Mouse (Mus musculus): ENCODE measurements around the gene Ttll5. TPM values are rescaled to one million over a fixed set of nuclear protein-coding genes. Genes with fewer than 3 reads are reported as not detected.
A peak's percentile ranks its signal among the peaks of the same experiment; 100 is the strongest.

Ttll5 gene
- polyA plus RNA-seq, 1 experiment from 2014 or later, result 3.7 TPM

- H3K9me3 ChIP-seq (ENCODE audit: control insufficient read depth, low read length), result no peaks in the 10 kb centered on the region
- H3K9ac ChIP-seq (ENCODE audit: low read length), result no peak overlapping the region
- H3K4me1 ChIP-seq (replicated peaks; ENCODE audit: control insufficient read depth, insufficient read depth), result no peaks in the 10 kb centered on the region; the same call in 1 of the 2 replicates
- ATAC-seq (ENCODE audit: low FRiP score, low TSS enrichment) (no peak), DNase-seq (ENCODE audit: low spot score) (no peak)
- no peaks in the 10 kb centered on the region for H3K36me3 ChIP-seq (ENCODE audit: control insufficient read depth, insufficient read depth, low read length)
- TF ChIP-seq CTCF (IDR thresholded peaks at IDR 0.05; ENCODE audit: low read depth) (no peak), EP300 (optimal IDR thresholded peaks at IDR 0.05) (no peak)
- no peaks in the 10 kb centered on the region for H3K27me3 ChIP-seq (ENCODE audit: control insufficient read depth, insufficient read depth, low read length)
- no peak overlapping the region for H3K4me2 ChIP-seq (replicated peaks; ENCODE audit: low read depth)
- no peak overlapping the region for H3K4me3 ChIP-seq (ENCODE audit: low read depth, low read length)
- H3K27ac ChIP-seq (replicated peaks), result no peak overlapping the region
- 62% methylated on average over 3 of the region's 3 CpGs for WGBS
These were observed 131.2 kb downstream of the Ttll5 start for GRCm38 (mm10) chr12:85955690-85956089.

GRCm38 (mm10) chr12:85956251-85956650, 131.8 kb downstream of the Ttll5 start:
- no peak for ATAC-seq (ENCODE audit: low FRiP score, low TSS enrichment)
- Histone ChIP-seq H3K4me2 (replicated peaks; ENCODE audit: low read depth) (no peak overlapping the region), H3K4me1 (replicated peaks; ENCODE audit: control insufficient read depth, insufficient read depth) (no peaks in the 10 kb centered on the region; the same call in 1 of the 2 replicates), H3K9me3 (ENCODE audit: control insufficient read depth, low read length) (no peaks in the 10 kb centered on the region), H3K27me3 (ENCODE audit: control insufficient read depth, insufficient read depth, low read length) (no peaks in the 10 kb centered on the region), H3K36me3 (ENCODE audit: control insufficient read depth, insufficient read depth, low read length) (no peaks in the 10 kb centered on the region), H3K27ac (replicated peaks) (no peak overlapping the region), H3K9ac (ENCODE audit: low read length) (no peak overlapping the region), H3K4me3 (ENCODE audit: low read depth, low read length) (no peak overlapping the region)
- 65% methylated on average over 6 of the region's 6 CpGs for WGBS
- TF ChIP-seq CTCF (IDR thresholded peaks at IDR 0.05; ENCODE audit: low read depth) (no peak), EP300 (optimal IDR thresholded peaks at IDR 0.05) (no peak)
- no peak for DNase-seq (ENCODE audit: low spot score)

GRCm38 (mm10) chr12:85958460-85958859, 134.0 kb downstream of the Ttll5 start:
- ATAC-seq (ENCODE audit: low FRiP score, low TSS enrichment) (no peak), DNase-seq (ENCODE audit: low spot score) (no peak)
- Histone ChIP-seq H3K9me3 (ENCODE audit: control insufficient read depth, low read length) (no peaks in the 10 kb centered on the region), H3K9ac (ENCODE audit: low read length) (no peak overlapping the region), H3K36me3 (ENCODE audit: control insufficient read depth, insufficient read depth, low read length) (no peaks in the 10 kb centered on the region), H3K27ac (replicated peaks) (no peak overlapping the region), H3K4me1 (replicated peaks; ENCODE audit: control insufficient read depth, insufficient read depth) (peaks cover 2% of the 10 kb centered on the region; the same call in 1 of the 2 replicates), H3K27me3 (ENCODE audit: control insufficient read depth, insufficient read depth, low read length) (no peaks in the 10 kb centered on the region), H3K4me3 (ENCODE audit: low read depth, low read length) (no peak overlapping the region), H3K4me2 (replicated peaks; ENCODE audit: low read depth) (no peak overlapping the region)
- WGBS, result 74% methylated on average over 2 of the region's 2 CpGs
- TF ChIP-seq CTCF (IDR thresholded peaks at IDR 0.05; ENCODE audit: low read depth), result no peak
- TF ChIP-seq EP300 (optimal IDR thresholded peaks at IDR 0.05), result no peak

GRCm38 (mm10) chr12:85959822-85960501, 135.5 kb downstream of the Ttll5 start:
- Histone ChIP-seq H3K4me2 (replicated peaks; ENCODE audit: low read depth) (no peak overlapping the region), H3K9ac (ENCODE audit: low read length) (no peak overlapping the region), H3K4me3 (ENCODE audit: low read depth, low read length) (no peak overlapping the region), H3K36me3 (ENCODE audit: control insufficient read depth, insufficient read depth, low read length) (no peaks in the 10 kb centered on the region), H3K9me3 (ENCODE audit: control insufficient read depth, low read length) (no peaks in the 10 kb centered on the region), H3K27ac (replicated peaks) (no peak overlapping the region), H3K4me1 (replicated peaks; ENCODE audit: control insufficient read depth, insufficient read depth) (peaks cover 3% of the 10 kb centered on the region; the same call in 1 of the 2 replicates), H3K27me3 (ENCODE audit: control insufficient read depth, insufficient read depth, low read length) (no peaks in the 10 kb centered on the region)
- 58% methylated on average over 10 of the region's 10 CpGs for WGBS
- TF ChIP-seq EP300 (optimal IDR thresholded peaks at IDR 0.05), result no peak
- no peak for TF ChIP-seq CTCF (IDR thresholded peaks at IDR 0.05; ENCODE audit: low read depth)
- no peak for DNase-seq (ENCODE audit: low spot score)
- ATAC-seq (ENCODE audit: low FRiP score, low TSS enrichment), result no peak

GRCm38 (mm10) chr12:85960699-85961098, 136.2 kb downstream of the Ttll5 start:
- no peak overlapping the region for H3K4me2 ChIP-seq (replicated peaks; ENCODE audit: low read depth)
- TF ChIP-seq CTCF (IDR thresholded peaks at IDR 0.05; ENCODE audit: low read depth) (no peak), EP300 (optimal IDR thresholded peaks at IDR 0.05) (no peak)
- no peak overlapping the region for H3K27ac ChIP-seq (replicated peaks)
- no peak for DNase-seq (ENCODE audit: low spot score)
- no peaks in the 10 kb centered on the region for H3K9me3 ChIP-seq (ENCODE audit: control insufficient read depth, low read length)
- no peak overlapping the region for H3K4me3 ChIP-seq (ENCODE audit: low read depth, low read length)
- no peaks in the 10 kb centered on the region for H3K27me3 ChIP-seq (ENCODE audit: control insufficient read depth, insufficient read depth, low read length)
- ATAC-seq (ENCODE audit: low FRiP score, low TSS enrichment), result no peak
- no peaks in the 10 kb centered on the region for H3K36me3 ChIP-seq (ENCODE audit: control insufficient read depth, insufficient read depth, low read length)
- peaks cover 3% of the 10 kb centered on the region; the same call in 1 of the 2 replicates for H3K4me1 ChIP-seq (replicated peaks; ENCODE audit: control insufficient read depth, insufficient read depth)
- H3K9ac ChIP-seq (ENCODE audit: low read length), result no peak overlapping the region
- WGBS, result 61% methylated on average over 4 of the region's 4 CpGs

GRCm38 (mm10) chr12:85963160-85963559, 138.7 kb downstream of the Ttll5 start:
- H3K27me3 ChIP-seq (ENCODE audit: control insufficient read depth, insufficient read depth, low read length), result no peaks in the 10 kb centered on the region
- peaks cover 3% of the 10 kb centered on the region; the same call in 1 of the 2 replicates for H3K4me1 ChIP-seq (replicated peaks; ENCODE audit: control insufficient read depth, insufficient read depth)
- H3K9ac ChIP-seq (ENCODE audit: low read length), result no peak overlapping the region
- H3K9me3 ChIP-seq (ENCODE audit: control insufficient read depth, low read length), result no peaks in the 10 kb centered on the region
- no peak overlapping the region for H3K4me2 ChIP-seq (replicated peaks; ENCODE audit: low read depth)
- WGBS, result 67% methylated on average over 2 of the region's 2 CpGs
- H3K4me3 ChIP-seq (ENCODE audit: low read depth, low read length), result no peak overlapping the region
- no peak for ATAC-seq (ENCODE audit: low FRiP score, low TSS enrichment)
- no peak for TF ChIP-seq EP300 (optimal IDR thresholded peaks at IDR 0.05)
- TF ChIP-seq CTCF (IDR thresholded peaks at IDR 0.05; ENCODE audit: low read depth), result no peak
- DNase-seq (ENCODE audit: low spot score), result no peak
- no peaks in the 10 kb centered on the region for H3K36me3 ChIP-seq (ENCODE audit: control insufficient read depth, insufficient read depth, low read length)
- H3K27ac ChIP-seq (replicated peaks), result peak overlapping the region; percentile 18; the same call in 1 of the 2 replicates

Measured in stomach, postnatal 0 days (tissue).